Mouse (Mus musculus) limb, embryonic 13.5 days (tissue): Measurements from ENCODE around the gene Gm47289. TPM values are rescaled to one million over a fixed set of nuclear protein-coding genes. Genes with fewer than 3 reads are reported as not detected.

Source experiments
- ATAC-seq: fragments of 200-750 bp; cut with Nextera tagmentation; 2 replicates; pipeline ENCODE4 v1.8.0; 2017; ENCODE audit warnings: low read depth, moderate number of reproducible peaks, moderate TSS enrichment; ENCODE audit not compliant: low FRiP score
- H3K27ac ChIP-seq: fragments of 300-500 bp; sonication (generic); 2 replicates; pipeline ENCODE4 v1.5.1; 2015; ENCODE audit warnings: inconsistent platforms, mild to moderate bottlenecking, moderate library complexity
- H3K27me3 ChIP-seq: fragments of 300-500 bp; sonication (generic); 2 replicates; pipeline ENCODE4 v1.6.1; 2015; ENCODE audit warnings: mild to moderate bottlenecking, inconsistent platforms
- H3K36me3 ChIP-seq: fragments of 300-500 bp; sonication (generic); 2 replicates; pipeline ENCODE4 v1.6.1; 2015; ENCODE audit warnings: inconsistent platforms, mild to moderate bottlenecking, moderate library complexity
- H3K4me1 ChIP-seq: fragments of 300-500 bp; sonication (generic); 2 replicates; pipeline ENCODE4 v1.6.1; 2015; ENCODE audit warnings: inconsistent platforms
- H3K4me2 ChIP-seq: fragments of 300-500 bp; sonication (generic); replicated peaks from 2 replicates; pipeline ENCODE4 v1.6.1; 2015; ENCODE audit warnings: inconsistent platforms, mild to moderate bottlenecking, moderate library complexity
- H3K4me3 ChIP-seq: fragments of 300-500 bp; sonication (generic); 2 replicates; pipeline ENCODE4 v1.5.1; 2015; ENCODE audit warnings: moderate library complexity, mild to moderate bottlenecking, inconsistent platforms
- H3K9ac ChIP-seq: fragments of 300-500 bp; sonication (generic); 2 replicates; pipeline ENCODE4 v1.6.1; 2015; ENCODE audit warnings: mild to moderate bottlenecking, inconsistent platforms
- H3K9me3 ChIP-seq: fragments of 300-500 bp; sonication (generic); 2 replicates; pipeline ENCODE4 v1.6.1; 2016; ENCODE audit warnings: inconsistent platforms
- WGBS: fragments of 180-500 bp; shearing (Covaris S2); methylation state at CpG from one replicate; pipeline ENCODE4 v1.1.7; 2015; 5-methylcytosine and 5-hydroxymethylcytosine counted together
- polyA plus RNA-seq: library from polyadenylated mRNA; unstranded; fragments of >200 nt; fragmentation: Nextera tagmentation; extraction: Ambion mirVana; gene quantifications from 2 replicates; pipeline ENCODE4 v1.2.1, GENCODE M21; 2015

Gm47289 gene
- polyA plus RNA-seq, 1 experiment from 2014 or later = not detected

DNA sequence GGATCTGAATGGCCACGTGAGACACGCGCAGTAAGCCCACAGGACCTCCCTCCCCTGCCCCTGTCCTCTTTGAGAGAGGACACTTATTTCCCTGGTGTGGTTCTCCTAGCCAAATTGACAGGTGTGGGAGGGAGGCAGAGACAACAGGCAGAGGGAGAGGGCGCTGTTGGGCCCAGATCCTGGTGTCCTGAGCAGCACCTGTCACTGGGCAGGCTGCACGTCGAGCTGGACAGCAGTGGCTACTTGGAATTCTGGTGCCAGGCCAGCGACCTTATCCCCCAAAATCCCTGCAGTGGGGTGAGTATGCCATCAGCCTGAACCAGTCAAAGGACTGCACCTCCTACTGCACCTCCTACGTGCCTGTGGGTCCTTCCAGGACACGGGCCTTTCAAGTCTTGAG is 15.6 kb upstream of the Gm47289 start:
- H3K27ac ChIP-seq = no peak overlapping the region
- H3K4me1 ChIP-seq = no peaks in the 10 kb centered on the region
- no peaks in the 10 kb centered on the region for H3K9me3 ChIP-seq
- H3K4me3 ChIP-seq = no peak overlapping the region
- no peak overlapping the region for H3K9ac ChIP-seq
- WGBS = 76% methylated on average over 9 of the region's 9 CpGs
- H3K36me3 ChIP-seq = no peaks in the 10 kb centered on the region
- H3K27me3 ChIP-seq = no peaks in the 10 kb centered on the region
- H3K4me2 ChIP-seq = no peak overlapping the region
- ATAC-seq = no peak

DNA sequence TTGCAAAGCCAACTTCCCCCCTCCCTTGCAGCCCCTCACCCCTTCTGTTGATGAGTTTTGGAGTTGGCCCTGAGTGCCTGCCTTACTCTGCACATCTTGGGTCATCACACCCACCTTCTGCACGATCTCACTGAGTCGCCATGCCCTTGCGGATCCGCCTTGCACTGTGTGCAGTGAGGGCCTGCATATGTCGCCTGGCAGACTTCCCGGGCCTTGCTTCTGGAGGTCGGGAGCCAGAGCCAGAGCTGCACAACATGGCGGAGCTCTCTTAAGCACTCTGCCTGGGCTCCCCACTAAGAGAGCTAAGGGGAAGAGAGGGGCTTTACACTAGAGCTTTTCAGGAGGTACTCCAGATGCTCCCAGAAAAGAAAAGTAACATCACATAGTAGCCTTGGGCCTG is 14.3 kb upstream of the Gm47289 start:
- Histone ChIP-seq H3K27ac (no peak overlapping the region), H3K9me3 (no peaks in the 10 kb centered on the region), H3K27me3 (no peaks in the 10 kb centered on the region), H3K36me3 (no peaks in the 10 kb centered on the region), H3K4me1 (no peaks in the 10 kb centered on the region), H3K9ac (no peak overlapping the region), H3K4me2 (no peak overlapping the region), H3K4me3 (no peak overlapping the region)
- WGBS = 80% methylated on average over 8 of the region's 8 CpGs
- no peak for ATAC-seq

DNA sequence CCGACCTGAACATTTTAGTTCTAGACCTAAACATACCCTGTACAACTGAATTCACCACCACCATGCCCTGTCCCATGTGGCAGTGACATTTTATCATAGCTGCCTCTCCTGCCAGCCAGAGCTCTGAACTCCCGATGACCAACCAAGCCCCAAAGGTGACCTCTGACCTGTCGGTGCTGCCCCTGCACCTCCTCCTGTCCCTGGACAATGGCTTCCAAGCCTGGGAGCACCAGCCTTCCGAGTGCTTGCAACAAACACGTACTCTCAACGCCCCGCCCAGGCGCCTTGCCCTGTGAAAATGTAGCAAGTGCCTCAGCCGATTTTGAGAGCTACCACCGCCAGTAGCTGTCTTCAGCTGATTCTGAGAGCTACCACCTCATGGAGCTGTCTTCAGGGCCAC is 13.8 kb upstream of the Gm47289 start:
- no peak for ATAC-seq
- 64% methylated on average over 10 of the region's 10 CpGs for WGBS
- H3K27ac ChIP-seq = no peak overlapping the region
- no peak overlapping the region for H3K9ac ChIP-seq
- H3K4me2 ChIP-seq = no peak overlapping the region
- H3K4me1 ChIP-seq = no peaks in the 10 kb centered on the region
- H3K9me3 ChIP-seq = no peaks in the 10 kb centered on the region
- H3K4me3 ChIP-seq = no peak overlapping the region
- no peaks in the 10 kb centered on the region for H3K27me3 ChIP-seq
- H3K36me3 ChIP-seq = no peaks in the 10 kb centered on the region

DNA sequence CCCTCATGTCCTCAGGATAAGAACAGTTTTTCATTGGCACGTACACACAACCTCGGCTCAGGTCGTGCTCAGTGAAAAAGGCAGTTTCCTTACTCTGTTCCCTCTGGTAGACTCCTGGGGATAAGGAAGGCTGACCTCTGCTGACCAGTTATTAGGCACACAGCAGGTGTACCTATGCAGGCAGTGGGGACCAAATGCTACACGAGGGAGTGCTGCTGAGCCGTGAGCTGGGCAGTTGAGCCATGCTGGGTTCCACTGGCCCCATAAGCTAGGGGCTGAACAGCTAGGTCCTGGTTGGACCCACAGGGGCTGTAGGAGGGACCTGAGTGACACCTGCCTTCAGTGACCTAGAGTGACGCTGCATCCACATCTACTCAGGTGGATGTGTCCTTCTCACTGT is 13.3 kb upstream of the Gm47289 start:
- no peak overlapping the region for H3K4me2 ChIP-seq
- no peaks in the 10 kb centered on the region for H3K36me3 ChIP-seq
- H3K9ac ChIP-seq = no peak overlapping the region
- no peak for ATAC-seq
- H3K27me3 ChIP-seq = no peaks in the 10 kb centered on the region
- no peaks in the 10 kb centered on the region for H3K4me1 ChIP-seq
- H3K4me3 ChIP-seq = no peak overlapping the region
- H3K9me3 ChIP-seq = no peaks in the 10 kb centered on the region
- no peak overlapping the region for H3K27ac ChIP-seq
- 67% methylated on average over 6 of the region's 6 CpGs for WGBS

DNA sequence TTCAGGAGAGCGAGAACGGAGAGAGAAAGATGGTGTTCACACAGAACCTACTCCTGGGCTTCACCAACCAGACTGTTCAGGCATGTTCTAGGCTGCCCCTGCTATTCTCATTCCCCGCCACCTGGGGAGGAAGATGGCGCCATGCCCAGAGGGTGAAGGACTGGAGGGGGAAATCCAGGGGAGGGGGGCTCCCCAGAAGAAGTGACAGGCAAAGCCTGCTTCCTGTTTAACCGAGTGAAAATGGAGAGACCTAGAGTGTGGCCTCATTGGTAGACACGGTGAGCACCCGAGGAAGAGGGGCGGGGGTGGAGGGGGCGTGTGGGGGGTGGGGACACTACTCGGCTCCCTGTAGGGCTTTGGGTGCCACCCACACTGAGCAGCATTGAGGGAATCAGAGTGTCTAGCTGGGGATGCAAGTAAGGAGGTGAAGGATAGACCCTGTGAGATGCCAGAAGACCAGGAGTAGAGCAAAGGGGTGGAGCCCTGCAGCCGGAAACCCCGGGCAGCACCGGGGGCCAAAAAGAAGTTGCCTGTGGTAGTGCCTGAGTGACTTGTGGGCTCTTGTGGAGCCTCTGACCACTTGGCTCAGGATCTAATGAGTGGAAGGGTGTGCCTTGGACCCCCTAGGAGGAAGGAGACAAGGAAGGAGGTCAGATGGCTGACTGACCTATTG is 12.7 kb upstream of the Gm47289 start:
- ATAC-seq = no peak
- no peaks in the 10 kb centered on the region for H3K27me3 ChIP-seq
- H3K36me3 ChIP-seq = no peaks in the 10 kb centered on the region
- no peaks in the 10 kb centered on the region for H3K4me1 ChIP-seq
- no peak overlapping the region for H3K4me3 ChIP-seq
- H3K27ac ChIP-seq = no peak overlapping the region
- H3K4me2 ChIP-seq = no peak overlapping the region
- no peak overlapping the region for H3K9ac ChIP-seq
- no peaks in the 10 kb centered on the region for H3K9me3 ChIP-seq
- WGBS = 73% methylated on average over 13 of the region's 13 CpGs

DNA sequence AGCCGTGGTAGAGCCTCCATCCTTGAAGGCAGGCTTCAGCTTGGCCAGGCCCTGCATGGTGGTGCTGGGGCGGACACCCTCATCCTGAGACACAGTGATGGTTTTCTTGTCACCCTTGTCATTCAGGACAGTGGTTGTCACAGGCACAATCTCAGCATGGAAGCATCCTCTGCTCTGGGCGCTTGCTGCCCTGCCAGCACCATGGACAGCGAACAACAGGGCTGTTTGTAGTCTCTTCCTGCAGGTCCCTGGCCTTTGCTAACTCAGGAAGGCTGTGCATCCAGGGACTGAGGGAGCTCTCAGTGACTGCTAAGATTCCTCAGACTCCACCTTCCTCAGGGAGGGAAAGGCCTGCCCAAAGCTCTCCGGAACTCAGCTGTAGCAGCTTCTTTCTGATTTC is 9.4 kb upstream of the Gm47289 start:
- no peak for ATAC-seq
- Histone ChIP-seq H3K27me3 (peaks cover 3% of the 10 kb centered on the region), H3K4me2 (no peak overlapping the region), H3K27ac (no peak overlapping the region), H3K9ac (no peak overlapping the region), H3K4me1 (no peaks in the 10 kb centered on the region), H3K9me3 (no peaks in the 10 kb centered on the region), H3K36me3 (no peaks in the 10 kb centered on the region), H3K4me3 (no peak overlapping the region)
- 19% methylated on average over 5 of the region's 5 CpGs for WGBS

DNA sequence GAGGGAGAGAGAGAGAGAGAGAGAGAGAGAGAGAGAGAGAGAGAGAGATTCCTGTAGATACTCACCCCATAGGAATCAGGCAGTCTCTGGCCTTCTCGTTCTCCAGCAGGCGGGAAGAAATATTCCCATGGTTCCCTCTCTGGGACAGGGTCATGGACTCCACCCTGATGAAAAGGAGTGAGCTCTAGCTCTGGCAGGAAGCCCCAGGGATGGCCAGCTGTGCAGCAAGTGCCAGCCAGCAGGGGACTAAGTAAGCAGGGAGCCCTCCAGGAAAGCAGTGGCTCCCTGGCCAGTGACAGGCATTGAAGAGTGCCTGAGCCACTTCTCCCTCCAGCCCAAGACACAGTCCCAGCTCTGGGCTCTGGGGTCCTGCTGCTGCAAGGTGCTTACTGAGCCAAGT is 7.2 kb upstream of the Gm47289 start:
- H3K9ac ChIP-seq = no peak overlapping the region
- H3K4me2 ChIP-seq = no peak overlapping the region
- no peak overlapping the region for H3K4me3 ChIP-seq
- 63% methylated on average over 2 of the region's 2 CpGs for WGBS
- no peak for ATAC-seq
- no peaks in the 10 kb centered on the region for H3K4me1 ChIP-seq
- H3K27me3 ChIP-seq = peaks cover 23% of the 10 kb centered on the region
- H3K27ac ChIP-seq = no peak overlapping the region
- H3K36me3 ChIP-seq = no peaks in the 10 kb centered on the region
- H3K9me3 ChIP-seq = no peaks in the 10 kb centered on the region

DNA sequence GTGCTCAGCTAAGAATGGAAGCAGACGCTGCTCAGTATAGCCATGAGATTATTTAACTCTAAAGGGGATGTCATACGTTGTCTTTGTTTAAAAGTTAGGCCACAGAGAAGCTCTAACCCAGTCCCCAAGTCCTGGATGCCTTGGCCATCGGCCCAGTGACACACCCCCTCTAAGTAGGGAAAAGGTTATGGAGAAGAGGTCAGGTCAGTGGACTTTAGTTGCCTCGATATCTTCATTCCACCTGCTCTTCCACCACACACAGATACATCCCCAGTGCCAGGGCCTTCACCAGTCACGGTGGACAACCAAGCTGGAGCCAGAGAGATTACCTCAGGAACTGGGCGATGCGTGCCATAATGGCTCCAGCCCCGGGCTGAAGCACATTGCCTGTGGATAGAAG is 3.5 kb upstream of the Gm47289 start:
- Histone ChIP-seq H3K27ac (no peak overlapping the region), H3K9ac (no peak overlapping the region), H3K4me3 (no peak overlapping the region), H3K4me1 (no peaks in the 10 kb centered on the region), H3K27me3 (peaks cover 37% of the 10 kb centered on the region), H3K4me2 (no peak overlapping the region), H3K9me3 (no peaks in the 10 kb centered on the region), H3K36me3 (no peaks in the 10 kb centered on the region)
- WGBS = 81% methylated on average over 8 of the region's 8 CpGs
- no peak for ATAC-seq

DNA sequence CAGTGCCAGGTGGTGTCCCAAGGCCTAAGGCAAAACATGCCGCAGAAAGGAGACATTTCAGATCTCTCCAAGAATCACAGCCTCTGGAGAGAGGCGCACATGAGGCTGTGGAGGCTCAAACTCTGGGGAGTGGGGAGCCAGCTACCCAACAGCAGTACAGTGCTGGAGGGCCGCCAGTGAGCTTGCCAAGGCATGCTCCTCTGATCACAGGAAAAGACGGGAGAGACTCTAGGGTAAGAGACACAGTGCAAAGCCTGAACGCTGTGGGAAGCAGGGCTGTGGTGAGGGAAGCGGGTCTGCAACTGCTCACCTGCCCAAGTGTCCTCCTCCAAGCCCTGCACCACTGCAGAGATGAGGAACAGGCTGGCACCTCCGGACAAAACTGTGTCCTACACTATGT is 3.1 kb upstream of the Gm47289 start:
- H3K4me2 ChIP-seq = peak overlapping the region; percentile 73
- no peaks in the 10 kb centered on the region for H3K9me3 ChIP-seq
- H3K4me3 ChIP-seq = peak overlapping the region; percentile 56; the same call in 1 of the 2 replicates
- peaks cover 37% of the 10 kb centered on the region for H3K27me3 ChIP-seq
- H3K9ac ChIP-seq = peak overlapping the region; percentile 45; the same call in 1 of the 2 replicates
- H3K36me3 ChIP-seq = no peaks in the 10 kb centered on the region
- H3K4me1 ChIP-seq = no peaks in the 10 kb centered on the region
- 0 out of 2 replicates have a peak, but pooled peaks have one; percentile 17 for ATAC-seq
- no peak overlapping the region for H3K27ac ChIP-seq
- WGBS = 53% methylated on average over 7 of the region's 7 CpGs

DNA sequence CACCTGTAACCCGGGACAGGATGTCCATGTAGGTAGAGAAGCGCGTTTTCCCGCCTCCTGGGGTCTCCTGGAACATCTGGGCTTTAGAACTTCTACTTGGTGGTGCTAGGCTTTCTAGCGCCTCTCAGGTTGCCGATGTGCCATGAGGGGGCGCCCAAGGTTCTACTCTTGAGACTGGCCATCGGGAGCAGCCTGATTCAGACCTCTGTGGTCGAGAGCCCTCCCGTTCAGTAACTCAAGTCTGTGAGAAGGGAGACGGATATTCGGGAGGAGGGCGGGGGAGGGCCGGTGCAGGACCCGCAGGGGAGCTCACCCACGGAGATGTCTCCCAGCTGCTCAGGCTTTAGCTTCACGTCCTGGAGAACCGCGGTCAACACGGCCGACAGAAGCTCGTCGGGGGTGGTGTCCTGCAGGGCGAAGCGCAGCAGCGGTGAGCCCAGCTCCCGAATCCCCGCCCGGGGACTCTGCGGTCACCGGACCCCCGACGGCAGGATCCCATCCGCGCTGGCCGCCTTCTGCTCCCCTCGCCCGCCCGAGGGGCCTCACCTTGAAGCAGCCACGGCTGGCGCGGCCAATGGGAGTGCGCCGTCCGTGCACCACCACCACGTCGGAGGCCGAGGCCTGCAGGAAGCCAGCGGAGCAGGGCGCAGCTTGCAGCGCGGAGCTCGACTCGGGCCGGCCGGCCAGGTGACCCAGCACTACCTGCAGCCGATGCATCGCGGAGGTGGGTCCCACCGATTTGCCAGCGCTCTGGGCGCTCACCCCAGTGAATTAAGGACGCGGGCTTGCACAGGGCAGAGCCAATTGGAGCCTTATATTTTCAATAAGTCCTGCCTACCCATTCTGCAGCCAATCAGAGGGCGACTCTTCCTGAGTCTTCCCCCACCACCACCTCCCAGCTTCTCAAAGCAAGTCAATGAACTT is 2.4 kb upstream of the Gm47289 start, which contains the start of gene Acaa1b:
Gene Acaa1b (minus strand): TSS at position 816 of the 924 bp plus-strand sequence.
- Histone ChIP-seq H3K36me3 (no peaks in the 10 kb centered on the region), H3K4me3 (peak within 1 kb of the TSS; percentile 56), H3K4me2 (peak within 1 kb of the TSS; percentile 73), H3K9ac (peak within 1 kb of the TSS; percentile 54), H3K4me1 (no peaks in the 10 kb centered on the region), H3K27me3 (peaks cover 37% of the 10 kb centered on the region), H3K27ac (no peak within 1 kb of the TSS), H3K9me3 (no peaks in the 10 kb centered on the region)
- ATAC-seq = peak; percentile 88
- 1% methylated on average over 65 of the region's 65 CpGs for WGBS

DNA sequence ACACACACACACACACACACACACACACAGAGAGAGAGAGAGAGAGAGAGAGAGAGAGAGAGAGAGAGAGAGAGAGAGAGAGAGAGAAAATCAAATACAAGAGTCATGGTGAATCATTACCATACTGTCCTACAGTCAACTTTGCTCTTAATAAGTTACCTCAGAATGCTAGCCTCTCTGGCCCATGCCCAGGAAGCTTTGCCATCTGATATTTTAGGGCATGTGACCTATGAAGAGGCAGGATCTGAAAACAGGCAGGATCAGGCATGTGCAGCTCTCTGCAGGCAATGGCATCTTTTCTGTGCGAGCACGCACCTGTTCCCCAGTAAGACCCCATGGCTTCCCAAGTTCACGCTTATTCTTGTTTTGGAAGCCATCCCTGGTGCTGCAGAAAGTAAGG is 1.7 kb downstream of the Gm47289 start:
- no peaks in the 10 kb centered on the region for H3K9me3 ChIP-seq
- H3K4me3 ChIP-seq = no peak overlapping the region
- H3K36me3 ChIP-seq = no peaks in the 10 kb centered on the region
- H3K27ac ChIP-seq = no peak overlapping the region
- H3K9ac ChIP-seq = no peak overlapping the region
- ATAC-seq = no peak
- 84% methylated on average over 3 of the region's 3 CpGs for WGBS
- H3K4me2 ChIP-seq = no peak overlapping the region
- no peaks in the 10 kb centered on the region for H3K4me1 ChIP-seq
- H3K27me3 ChIP-seq = peaks cover 24% of the 10 kb centered on the region

DNA sequence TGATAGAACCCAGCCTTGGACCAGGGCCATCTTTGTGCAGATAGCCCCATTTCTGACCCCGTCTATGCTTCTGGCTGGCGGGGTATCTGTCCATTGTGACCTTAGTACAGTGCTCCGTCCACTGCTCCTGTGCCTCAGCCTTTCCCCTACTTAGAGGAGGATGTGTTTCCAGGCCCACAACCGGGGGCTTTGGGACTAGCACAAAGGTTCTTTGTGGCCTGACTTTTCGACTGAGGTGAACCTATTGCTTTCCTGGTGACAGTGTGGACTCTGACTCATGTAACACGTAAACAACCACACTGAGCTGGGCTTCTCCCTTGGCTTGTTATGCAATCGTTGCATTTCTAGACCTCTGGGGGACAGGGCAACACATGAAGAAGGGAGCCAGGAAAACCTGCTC is 5.8 kb downstream of the Gm47289 start:
- no peaks in the 10 kb centered on the region for H3K27me3 ChIP-seq
- H3K36me3 ChIP-seq = no peaks in the 10 kb centered on the region
- H3K4me3 ChIP-seq = no peak overlapping the region
- H3K9ac ChIP-seq = no peak overlapping the region
- no peak overlapping the region for H3K27ac ChIP-seq
- no peak for ATAC-seq
- no peak overlapping the region for H3K4me2 ChIP-seq
- WGBS = 85% methylated on average over 7 of the region's 7 CpGs
- no peaks in the 10 kb centered on the region for H3K4me1 ChIP-seq
- H3K9me3 ChIP-seq = no peaks in the 10 kb centered on the region
